Mouse (Mus musculus) cerebellum, adult 11 months (tissue): Measurements from ENCODE around the gene Fxyd2.

Experiments used
- DNase-seq: peaks from one replicate; pipeline ENCODE4 v3.0.0; 2022

Fxyd2 gene

DNA sequence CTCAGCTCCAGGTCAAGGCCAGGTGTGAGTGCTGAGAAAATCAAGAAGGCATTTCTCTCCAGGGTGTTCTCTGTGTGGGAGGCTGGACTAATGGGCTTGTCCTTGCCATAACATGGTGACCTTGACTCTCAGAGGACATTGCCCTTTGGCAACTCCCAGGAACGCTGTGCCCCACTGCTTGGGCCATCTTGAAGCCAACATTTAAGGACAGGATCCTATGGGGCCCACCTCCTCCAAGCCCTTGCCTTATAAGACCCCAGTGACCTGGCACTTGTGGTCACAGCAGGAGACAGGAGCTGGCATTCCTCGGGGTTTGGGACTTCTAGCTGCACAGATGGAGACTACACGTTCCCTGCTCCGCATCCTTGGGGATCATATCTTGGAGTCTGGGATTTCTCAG lies at the start of gene Fxyd2:
Fxyd2 (plus strand) TSS at position 236 of the 400 bp plus-strand sequence.
- DNase-seq, result no peak

DNA sequence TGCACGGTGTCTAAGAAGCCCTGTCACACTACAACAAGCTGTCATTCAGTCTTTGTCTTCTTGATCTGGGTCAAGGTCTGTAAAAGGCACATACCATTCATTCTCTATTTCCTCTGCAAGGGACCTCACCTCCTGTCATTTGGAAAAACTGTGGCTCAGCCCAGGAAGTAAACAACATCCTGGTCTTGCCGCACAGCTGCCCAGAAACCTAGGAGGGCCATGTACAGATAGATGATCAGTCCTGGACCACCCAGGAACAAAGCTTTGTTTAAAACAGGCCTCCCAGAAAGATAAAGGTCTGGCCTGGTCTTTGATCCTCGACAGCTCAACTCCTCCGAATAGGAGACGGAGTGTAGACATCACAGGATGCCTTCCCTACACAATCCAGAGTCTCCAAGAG lies 49.6 kb upstream of the Fxyd2 start:
- no peak for DNase-seq

DNA sequence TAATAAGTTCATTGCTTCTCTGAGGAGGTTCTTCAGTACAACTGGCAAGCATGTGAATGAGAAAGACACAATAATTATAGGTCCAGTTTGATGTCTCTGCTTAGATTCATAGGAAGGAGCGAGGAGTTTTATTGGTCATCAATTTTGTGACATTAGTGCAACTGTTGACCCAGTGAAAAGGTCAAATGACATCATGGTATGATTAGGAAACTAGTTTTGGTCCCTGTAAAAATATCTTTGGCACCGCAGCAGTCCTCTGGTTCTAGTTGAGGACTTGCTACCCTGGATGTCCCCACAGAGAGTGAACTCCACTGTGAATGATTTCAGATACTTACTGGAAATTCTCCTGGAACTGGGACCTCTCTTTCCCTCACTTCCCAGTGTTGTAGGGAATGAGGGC lies 44.3 kb upstream of the Fxyd2 start:
- no peak for DNase-seq

- DNase-seq, result no peak
These were observed 41.1 kb upstream of the Fxyd2 start for GRCm38 (mm10) chr9:45358356-45358755.

- peak; percentile 63 for DNase-seq
These were observed 37.4 kb upstream of the Fxyd2 start for GRCm38 (mm10) chr9:45362051-45362461.

DNA sequence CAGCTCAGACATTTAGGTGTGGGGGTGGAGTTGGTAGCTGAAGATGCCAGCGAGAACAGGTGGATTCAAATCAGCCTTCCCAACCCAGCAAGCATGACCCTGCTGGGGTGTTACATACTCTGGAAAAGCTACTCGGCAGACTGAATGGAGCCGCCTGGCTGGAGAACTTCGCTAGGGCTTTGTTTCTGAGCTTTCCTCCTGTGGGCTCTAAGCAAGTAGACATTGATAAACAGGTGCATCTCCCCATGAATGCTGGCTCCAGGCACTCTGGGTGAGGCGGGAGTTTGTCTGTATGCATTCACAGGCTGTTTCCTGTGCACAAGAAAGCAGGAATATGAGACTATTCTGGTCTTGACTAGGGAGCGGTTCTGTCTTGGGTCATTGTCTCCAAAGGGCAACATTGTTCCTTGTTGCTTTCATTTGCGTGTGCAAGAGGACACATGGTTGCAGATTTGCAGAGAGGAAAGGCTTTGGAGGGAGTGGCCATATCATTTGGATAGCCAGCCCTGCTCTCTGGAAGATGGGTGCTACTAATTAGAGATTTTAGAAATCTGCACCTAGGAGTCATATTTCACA lies 35.7 kb upstream of the Fxyd2 start:
- peak; percentile 57 for DNase-seq

- DNase-seq, result no peak
These were observed 31.8 kb upstream of the Fxyd2 start for GRCm38 (mm10) chr9:45367716-45368115.

DNA sequence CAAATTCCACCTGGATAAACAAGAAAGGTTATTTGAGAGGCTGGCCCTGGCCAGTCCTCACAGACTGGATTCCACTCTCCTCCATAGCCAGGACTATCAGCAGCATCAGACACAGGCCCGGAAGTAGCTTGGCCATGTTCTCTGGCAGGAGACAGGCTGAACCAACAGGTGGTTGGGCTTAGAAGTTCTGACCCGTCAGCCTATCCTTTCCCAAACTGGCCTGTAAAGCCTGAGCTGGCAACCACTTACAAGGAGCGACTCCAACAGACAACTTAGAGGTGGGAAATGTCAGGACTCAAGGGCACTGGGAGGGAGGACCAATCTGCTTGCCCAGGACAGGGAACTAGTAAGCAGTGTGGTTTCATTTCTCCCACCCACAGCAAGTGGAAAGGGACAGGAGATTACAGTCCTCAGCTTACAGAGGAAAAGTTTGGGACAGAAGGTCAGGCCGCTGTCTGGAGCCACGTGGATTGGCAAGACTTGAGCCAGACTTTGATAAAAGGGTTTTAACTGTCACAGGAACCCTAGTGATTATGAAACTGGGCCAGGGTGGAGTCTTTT lies 31.0 kb upstream of the Fxyd2 start:
- DNase-seq, result no peak

GRCm38 (mm10) chr9:45370117-45370561 lies 29.3 kb upstream of the Fxyd2 start, which contains the start of gene Fxyd6:
Fxyd6 (plus strand) TSS chr9:45370185.
- DNase-seq, result peak; percentile 55

DNA sequence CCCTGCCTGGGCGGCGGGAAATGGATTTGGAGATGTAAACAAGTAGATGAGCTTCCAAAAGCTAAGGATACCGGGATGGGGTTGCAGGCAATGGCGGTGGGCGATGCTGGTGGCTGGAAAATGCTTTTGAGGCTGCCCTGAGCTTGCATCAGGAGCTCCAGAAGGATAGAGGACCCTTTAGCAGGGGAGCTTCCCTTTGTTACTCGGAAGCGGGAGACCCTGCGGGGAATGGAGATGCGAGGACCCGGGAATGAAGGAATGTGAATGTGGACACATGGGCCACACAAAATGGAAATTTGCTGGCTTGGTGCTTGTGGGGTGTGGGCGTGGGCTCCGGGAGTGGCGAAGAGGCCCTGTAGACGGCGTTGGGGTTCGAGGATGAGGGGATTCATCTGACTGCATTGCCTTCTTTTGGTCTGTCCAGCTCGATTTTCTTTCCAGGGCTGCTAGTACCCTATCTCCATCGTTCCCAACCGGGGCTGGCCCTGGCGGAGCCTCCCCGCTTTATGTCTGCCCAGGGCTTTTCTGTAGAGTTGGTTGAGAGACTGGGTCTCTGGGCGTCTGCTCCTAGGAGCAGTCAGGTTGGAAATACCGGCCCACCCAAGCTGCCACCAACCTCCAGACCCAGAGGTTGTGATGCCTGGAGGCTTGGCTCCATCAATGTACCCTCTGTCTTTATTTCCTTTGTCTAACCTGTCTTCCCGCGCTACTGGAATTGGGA lies 28.7 kb upstream of the Fxyd2 start:
- DNase-seq, result no peak

DNA sequence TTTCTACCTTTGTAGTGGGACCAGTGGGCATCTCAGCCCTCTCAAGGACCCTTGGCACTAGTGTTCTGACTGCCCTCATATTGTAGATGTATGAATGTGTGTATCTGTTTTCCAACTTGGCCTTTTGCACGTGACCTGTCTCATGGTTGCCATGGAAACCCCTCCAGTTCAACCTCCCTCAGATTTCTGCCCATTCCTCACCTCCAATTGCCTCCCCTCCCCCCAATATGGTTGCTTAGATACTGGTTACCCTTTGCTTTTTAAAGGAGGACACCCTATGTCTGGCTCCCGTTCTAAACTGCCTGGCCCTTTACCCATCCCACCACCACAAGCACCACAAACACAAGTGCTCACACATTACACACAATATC lies 28.1 kb upstream of the Fxyd2 start:
- no peak for DNase-seq

DNA sequence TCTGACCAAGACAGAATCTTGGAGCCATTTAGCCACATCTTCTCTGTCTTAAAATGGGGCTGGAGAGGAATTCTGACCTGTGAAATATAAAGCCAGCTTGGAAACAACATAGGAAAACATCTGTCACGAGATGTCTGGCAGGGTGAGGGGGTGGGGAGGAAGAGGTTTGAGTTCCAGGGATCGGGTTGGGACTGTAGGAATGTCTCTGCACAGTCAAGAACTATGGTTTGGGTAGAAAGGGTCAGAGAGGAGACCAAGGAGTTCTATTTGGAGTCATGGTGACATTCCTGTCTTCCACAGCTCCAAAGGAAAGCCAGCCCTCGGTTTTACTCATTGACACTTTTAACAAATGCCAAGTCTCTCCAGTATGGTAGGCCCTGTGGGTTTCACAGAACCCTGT lies 25.6 kb upstream of the Fxyd2 start:
- no peak for DNase-seq

- DNase-seq, result no peak
These were observed 24.4 kb upstream of the Fxyd2 start for GRCm38 (mm10) chr9:45374988-45375502.

DNA sequence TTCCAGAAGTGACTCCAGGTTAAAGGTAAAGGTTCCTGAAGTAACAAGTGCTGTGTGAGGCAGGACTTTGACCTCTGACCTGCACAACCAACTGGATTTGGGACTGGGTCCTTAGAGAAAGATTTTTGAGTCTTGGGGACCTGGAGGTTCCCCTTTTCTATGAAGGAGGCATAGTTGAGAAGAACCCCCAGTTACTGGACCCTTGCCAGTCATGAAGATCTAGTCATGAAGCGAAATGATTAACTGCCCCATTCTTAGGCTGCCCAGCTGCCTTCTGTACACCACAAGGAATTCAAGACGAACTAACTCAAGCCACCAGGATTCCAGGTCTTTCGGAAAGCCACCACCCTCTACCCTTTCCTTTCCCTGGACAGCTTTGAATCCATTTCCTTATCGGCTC lies 23.0 kb upstream of the Fxyd2 start:
- peak; percentile 6 for DNase-seq

GRCm38 (mm10) chr9:45376883-45377282 lies 22.6 kb upstream of the Fxyd2 start:
- DNase-seq, result peak; percentile 59

- DNase-seq, result peak; percentile 69
These were observed 18.8 kb upstream of the Fxyd2 start for GRCm38 (mm10) chr9:45380411-45381251.

GRCm38 (mm10) chr9:45382336-45382735 lies 17.1 kb upstream of the Fxyd2 start:
- DNase-seq, result no peak

DNA sequence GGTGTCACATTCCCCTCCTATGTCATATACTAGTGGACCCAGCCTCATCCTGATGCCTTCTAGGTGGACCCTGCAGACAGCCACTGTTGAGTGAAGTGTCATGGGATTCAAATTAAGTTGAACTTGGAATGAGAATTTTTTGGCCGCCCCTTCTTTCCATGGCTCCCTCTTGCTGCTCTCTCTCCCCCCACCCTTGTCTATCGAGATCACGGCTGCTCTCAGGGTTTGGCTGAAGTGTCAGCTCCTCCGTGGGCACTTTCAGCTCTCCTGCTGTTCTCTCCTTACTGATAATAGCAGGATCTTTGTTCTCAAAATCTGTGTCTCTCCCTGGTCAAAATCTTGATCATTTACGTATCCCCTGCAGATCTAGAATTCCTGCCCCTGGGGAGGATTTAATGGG lies 16.6 kb upstream of the Fxyd2 start:
- no peak for DNase-seq

- no peak for DNase-seq
These were observed 15.6 kb upstream of the Fxyd2 start for GRCm38 (mm10) chr9:45383883-45384282.

- DNase-seq, result no peak
These were observed 12.8 kb upstream of the Fxyd2 start for GRCm38 (mm10) chr9:45386698-45387097.

DNA sequence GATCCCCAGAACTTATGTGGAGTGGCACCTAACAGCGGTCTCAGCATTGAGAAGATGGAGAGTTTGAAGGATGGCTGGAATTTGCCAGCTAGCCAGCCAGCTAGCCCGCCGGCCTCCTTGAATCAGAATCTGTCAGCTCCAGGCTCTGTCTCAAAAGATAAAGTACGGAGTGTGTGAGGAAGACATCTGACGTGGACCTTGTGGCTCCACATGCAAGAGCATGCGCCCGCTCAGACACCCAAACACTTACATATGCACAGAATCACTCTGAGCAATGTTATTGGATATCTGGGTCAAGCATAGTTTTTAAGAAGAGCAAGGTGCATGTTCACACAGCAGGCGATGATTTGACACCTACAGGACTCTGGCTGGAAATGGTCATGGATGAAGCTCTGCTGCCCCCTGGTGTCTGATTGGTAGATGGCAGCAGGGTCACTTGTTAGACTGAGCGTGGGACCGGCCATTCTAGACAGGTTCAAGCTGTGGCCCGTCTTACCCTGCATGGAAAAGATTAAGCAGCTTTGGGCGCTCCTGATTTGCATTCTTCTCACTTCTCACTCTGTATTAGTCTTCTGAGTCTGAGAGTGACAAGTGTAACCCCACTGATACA lies 11.0 kb upstream of the Fxyd2 start:
- DNase-seq, result peak; percentile 86

DNA sequence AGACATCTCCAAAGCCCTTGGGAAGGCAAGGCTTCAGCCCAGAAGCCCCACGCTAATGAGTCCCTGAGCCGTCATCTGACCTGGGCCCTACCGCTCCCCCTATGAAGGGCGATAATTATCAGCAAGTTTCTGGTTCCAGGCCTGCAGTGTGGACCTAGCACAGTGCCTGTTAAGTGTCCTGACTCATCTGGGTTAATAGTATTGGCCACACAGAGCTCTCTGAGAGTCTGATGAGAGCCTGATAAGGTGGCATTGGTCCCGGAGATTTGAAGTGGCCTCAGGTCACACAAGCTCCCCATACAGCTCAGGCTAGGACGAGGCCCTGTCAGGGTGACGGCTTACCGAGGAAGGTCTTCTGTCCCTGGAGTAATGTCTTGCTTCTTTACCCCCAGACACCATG lies 9.9 kb upstream of the Fxyd2 start:
- DNase-seq, result peak; percentile 5

DNA sequence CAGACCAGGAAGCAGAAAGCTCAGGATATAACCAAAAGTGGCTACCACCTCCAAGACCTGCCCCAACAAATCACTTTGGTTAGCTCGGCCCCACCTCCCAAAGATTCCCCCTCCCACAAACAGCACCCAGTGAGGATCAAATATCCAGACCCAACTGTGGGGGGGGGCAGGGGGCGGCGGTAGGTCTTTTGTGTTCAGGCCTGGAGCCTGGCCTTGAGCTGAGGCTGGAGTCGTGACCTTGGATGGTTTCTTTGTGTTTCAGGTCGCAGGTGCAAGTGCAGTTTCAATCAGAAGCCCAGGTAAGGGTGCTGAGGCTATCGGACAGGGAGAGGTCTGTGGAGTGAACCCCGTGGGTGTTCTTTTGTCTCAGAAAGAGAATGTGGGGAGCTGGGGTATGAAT lies 8.2 kb upstream of the Fxyd2 start:
- no peak for DNase-seq
